Mouse (Mus musculus) brain, embryonic 18.5 days (tissue): ENCODE data around the gene Mylpf.
A peak's percentile ranks its signal among the peaks of the same experiment; 100 is the strongest.
"Not testable (repeated sequence)": the region's sequence is repeated elsewhere in the genome, so short reads cannot be mapped to it uniquely, and the experiment has no call there.

Source experiments
- DNase-seq: peaks from one replicate; pipeline ENCODE4 v3.0.0-alpha.2; 2012; ENCODE audit warnings: low read depth, low spot score

Mylpf gene

DNA sequence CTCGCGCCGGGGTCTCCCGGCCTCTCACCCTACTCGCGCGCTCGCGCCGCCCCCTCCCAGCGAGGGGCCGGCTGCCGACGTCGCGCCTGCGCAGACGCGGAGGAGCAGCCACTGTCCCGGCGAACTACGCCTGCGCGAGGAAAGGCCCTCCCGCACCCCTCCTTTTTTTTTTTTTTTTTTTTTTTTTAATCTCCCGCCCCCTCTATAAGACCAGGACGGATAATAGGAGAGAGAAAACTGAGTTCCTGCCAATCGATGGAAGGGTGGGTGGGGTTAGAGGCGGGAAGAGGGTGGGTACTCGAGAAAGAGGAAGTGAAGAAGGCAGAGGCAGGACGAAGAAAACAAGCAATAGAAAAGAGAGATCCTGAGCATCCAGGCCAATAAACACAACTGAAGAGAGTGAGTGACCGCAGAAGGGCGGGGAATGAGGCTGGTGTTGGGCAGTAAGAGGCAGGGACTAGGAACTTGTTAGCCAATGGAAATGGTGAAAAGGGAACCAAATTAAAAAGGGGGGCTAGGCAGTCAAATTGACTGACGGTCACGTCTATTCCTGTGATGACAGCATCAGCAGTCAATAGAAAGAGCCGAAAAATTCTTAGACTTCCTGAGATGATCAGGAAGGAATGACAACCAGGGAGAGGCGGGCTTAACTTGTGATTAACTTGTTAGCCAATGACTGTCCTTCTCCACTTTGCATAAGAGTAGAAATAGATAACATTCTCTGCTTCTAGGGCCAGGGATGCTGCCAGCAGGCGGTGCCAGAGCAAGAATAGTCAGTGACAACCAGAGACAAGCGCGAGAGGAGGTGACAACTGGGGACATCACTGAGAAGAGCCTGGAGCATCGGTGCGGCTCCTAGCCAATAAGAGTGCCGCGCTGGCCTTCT is at the start of gene Mylpf:
Gene Mylpf, plus strand, starts transcription at position 338 of the 886 bp plus-strand sequence.
- DNase-seq = peak; percentile 99

DNA sequence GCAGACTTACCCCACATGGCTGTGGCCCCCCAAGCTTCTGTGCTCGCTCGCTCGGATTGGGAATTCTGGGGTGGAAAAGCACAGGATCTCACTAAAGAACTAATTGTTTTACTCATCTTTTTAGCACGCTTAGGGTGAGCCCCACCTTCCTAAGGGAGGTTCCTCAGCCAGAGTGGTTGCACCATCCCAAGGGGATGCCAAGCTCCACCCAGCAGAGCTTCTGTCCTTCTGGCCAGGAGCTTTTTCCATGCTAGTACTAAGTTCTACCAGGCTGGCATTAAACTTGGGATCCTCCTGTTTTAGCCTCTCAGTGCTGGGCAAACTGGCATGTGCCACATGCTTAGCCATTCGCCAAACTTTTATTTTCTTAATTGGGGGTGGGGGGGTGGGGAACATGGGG is 46.1 kb upstream of the Mylpf start:
- no peak for DNase-seq

DNA sequence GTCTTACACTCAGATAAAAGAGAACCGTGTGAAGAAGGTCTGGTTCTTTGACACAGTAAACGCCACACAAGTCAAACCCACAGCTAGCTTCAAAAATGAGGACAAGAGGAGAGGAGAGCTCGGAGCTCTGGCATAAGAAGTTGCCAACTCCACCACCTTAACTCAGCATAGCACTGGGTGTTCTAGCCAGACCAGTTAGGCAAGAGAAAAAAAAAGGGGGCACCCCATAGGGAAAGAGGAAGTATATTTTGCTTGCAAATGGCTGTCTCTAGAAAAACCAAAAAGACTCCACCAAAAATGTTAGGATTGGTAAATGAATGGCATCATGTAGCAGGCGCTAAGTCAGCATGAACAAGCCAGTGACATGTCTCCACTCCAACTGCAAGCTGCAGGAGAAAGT is 44.7 kb upstream of the Mylpf start:
- DNase-seq = no peak

DNA sequence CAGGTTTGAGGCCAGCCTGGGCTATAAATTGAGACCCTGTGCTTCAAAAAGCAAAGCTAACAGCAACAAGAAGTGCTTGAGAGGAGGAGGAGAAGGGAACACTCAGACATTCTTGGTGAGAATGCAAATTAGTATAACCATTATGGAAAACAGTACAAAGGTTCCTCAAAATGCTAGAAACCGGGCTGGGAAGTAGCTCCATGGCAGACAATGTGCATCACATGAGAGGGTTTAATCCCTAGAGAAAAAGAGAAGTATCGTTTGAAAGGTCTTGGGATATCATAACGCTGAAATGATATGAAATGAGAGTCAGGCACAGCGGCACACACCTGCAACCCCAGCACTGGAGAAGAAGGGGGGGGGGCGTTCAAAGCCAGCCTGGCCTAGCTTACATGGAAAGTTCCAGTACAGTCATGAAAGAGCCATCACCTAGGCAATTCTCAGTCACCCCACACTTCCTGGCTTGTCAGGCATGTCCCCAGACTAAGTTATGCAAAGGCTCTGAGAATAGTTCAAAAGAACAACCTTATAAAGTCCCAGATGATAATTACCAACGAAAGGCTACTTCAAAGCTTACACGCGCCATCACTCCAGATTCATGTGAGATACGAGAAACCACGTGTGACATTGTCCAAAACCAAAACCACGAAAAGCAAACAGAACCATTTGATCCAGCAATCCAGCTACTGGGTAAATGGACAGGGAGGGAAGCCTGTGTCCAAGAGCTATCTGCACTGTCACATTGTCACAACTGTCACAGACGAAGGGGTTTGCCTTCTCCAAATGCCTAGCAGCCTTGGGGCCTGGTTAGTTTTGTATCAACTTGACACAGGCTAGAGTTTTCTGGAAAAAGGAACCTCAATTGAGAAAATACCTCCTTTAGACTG is 42.8 kb upstream of the Mylpf start:
- no peak for DNase-seq

DNA sequence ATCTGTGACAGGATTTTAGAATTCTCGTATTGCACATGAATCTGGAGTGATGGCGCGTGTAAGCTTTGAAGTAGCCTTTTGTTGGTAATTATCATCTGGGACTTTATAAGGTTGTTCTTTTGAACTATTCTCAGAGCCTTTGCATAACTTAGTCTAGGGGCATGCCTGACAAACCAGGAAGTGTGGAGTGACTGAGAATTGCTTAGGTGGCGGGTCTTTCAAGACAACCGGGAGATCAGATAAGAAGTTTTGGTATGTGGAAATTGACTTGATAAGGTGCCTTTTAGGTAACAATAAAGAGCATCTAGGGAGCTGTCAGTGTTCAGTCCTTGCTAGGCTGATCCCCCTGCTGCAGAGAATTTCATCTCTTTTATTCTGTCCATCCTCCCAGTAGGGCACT is 42.2 kb upstream of the Mylpf start:
- DNase-seq = no peak

DNA sequence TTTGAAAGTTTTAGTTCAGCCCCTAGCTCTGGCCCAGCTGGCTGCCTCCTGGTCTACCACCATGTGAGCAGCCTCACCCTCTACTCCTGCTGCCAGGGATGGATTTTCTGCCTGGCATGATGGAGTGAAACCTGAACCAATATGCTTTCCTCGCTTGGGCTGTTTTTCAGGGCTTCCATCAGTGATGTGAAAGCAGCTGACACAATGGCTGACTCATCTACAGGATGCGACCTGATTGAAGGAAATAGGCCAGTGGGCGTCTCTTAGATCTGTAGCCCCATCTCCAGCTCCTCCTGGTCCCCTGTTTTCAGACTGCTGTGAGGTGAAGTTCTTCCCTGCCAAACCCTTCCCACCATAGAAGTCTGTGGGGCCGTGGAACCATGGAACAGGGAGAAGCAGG is 31.8 kb upstream of the Mylpf start:
- no peak for DNase-seq

DNA sequence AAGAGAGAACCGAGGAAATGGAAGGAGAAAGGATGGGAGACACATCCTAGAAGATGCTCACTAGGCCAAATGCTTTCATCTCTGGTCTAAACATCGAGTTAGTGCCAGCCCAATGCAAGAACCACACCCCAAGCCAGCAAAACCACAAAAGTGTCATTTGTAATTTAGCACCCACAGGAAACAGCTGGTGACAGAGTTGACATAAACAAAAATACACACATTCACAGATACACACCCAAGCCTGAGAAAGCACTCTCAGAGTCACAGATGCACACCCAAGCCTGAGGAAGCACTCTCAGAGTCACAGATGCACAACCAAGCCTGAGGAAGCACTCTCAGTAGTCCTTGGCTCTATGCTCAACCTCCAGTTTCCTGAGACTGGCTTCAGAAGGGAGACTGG is 27.9 kb upstream of the Mylpf start:
- DNase-seq = no peak

DNA sequence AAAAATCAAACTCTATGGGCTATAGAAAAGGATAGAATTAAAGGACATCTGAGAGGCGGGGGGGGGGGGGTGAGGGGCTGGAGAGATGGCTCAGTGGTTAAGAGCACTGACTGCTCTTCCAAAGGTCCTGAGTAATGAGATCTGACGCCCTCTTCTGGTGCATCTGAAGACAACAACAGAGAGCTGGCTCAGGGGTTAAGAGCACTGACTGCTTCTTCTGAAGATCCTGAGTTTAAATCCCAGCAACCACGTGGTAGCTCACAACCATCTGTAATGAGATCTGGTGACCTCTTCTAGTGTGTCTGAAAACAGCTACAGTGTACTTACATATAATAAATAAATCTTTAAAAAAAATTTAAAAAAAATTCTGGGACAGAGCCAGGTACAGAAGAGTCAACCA is 27.0 kb upstream of the Mylpf start:
- DNase-seq = not testable (repeated sequence)

DNA sequence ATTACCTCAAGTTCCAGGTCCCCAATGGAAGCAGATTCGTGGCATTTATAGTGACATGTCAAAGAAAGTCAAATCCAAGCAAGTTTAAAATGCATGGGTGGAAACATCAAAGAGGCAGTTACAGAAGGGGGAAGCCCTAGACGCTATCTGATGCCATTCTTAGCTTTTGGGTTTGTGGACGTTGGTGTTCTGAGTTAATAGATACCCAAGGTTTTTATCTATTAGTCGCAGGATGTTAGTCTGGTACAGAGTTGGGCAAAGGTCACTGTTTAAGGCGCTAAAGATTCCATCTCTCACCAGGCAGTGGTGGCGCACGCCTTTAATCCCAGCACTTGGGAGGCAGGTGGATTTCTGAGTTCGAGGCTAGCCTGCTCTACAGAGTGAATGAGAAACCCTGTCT is 25.3 kb upstream of the Mylpf start:
- DNase-seq = no peak

DNA sequence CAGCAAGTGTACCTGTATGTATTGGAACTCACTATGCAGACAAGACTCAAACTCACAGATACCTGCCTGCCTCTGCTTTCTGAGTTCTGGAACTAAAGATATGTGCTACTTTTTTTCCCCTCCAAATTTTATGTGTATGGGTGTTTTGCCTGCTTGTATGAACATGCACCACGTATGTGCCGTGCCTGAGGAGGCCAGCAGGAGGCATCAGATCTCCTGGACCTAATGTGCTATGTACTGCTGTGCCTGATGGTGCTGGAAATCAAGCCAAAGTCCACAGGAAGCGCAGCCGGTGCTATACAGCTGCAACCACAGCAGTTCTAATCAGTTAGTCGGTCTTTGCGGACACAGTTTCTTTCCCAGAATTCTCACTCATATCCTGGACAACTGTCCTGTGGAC is 24.9 kb upstream of the Mylpf start:
- no peak for DNase-seq

DNA sequence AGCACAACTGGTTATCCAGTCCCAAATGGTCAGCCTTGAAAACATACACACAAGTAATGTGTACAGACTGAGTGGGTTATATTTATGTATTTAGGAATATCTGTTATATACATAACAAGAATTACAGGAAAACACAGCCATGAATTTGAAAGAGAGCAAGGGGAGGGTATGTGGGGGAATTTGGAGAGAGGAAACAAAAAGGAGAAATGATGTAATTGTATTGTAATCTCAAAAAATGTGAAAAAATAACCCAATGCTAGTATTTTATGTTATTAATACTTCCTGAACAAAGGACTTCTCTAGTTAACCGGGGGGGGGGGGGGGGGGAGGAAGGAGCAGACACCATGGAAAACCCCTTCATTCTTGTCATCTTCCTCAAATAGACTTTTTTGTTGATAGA is 24.0 kb upstream of the Mylpf start:
- no peak for DNase-seq

DNA sequence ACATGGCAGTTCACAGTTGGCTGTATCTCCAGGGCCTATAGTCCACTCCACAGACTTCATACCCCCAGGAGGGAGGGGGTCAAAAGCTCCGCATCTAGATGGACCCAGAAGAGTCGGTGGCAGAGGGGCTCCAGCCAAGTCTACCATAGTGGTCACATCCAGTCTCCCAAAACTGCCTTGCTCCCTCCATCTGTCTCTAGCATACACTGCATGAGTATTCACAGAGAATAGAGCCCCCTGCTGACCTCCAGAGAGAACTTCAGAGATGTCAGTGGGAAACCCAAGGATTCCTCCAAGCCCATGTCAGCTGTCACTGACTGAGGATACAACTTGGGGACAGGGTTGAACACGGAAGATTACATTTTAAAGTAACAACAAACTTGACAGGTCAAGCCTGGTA is 23.1 kb upstream of the Mylpf start:
- no peak for DNase-seq

DNA sequence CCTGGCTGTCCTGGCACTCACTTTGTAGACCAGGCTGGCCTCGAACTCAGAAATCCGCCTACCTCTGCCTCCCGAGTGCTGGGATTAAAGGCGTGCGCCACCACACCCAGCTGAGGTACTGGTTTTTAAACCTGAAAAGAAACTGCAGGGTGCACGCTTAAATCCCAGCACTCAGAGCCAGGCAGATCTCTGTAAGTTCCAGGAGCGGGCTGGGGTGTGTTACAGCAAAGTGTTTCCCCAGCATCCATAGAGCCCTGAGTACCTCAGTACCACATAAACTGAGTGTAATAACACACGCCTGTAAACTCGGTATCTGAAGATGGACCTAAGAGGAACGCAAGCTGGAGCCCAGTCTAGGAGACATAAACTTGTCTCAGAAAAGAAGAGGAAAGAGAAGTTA is 21.3 kb upstream of the Mylpf start:
- no peak for DNase-seq

DNA sequence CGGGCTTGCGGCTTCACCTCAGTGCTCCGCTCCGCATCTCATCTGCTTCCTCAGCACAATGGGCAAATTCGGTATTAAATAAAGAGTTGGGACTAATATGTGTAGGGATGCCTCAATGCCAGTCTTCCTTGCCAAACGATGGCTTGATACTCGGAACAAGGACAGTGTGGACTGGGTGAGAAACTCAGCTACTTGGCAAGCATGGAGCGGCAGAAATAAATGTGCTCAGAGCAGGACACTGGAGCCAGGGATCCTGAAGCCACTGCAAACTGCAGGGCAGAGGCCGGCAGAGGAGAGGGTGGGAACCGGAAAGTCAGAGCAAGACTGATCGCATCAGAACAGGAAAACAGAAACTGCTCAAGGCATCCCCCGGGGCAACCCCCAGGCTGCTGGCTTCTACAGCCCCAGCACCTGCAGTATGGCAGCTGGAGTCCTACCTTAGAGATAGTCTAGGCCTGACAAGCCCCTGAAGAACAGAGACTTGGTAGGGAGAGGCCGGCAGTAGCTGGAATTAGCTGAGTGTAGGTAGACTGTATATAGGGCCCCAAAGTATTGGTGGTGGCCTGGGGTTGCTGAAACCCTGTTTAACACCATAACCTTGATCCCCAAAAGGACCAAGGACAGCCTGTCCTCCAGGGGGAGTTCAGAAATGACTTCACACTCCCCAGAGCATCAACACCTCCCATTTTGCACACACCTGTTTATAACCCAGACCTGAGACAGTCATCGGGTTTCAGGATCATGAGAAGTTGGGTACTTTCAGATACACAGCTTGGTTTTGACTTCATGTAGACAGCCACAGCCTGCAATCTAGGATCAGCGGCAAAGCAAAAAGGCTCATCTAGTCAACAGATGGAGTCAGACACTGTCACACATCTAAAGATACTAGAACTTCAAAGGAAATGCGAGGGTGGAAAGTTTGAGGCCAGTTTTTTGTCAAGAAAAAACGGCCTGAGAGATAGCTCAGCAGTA is 20.1 kb upstream of the Mylpf start:
- no peak for DNase-seq

DNA sequence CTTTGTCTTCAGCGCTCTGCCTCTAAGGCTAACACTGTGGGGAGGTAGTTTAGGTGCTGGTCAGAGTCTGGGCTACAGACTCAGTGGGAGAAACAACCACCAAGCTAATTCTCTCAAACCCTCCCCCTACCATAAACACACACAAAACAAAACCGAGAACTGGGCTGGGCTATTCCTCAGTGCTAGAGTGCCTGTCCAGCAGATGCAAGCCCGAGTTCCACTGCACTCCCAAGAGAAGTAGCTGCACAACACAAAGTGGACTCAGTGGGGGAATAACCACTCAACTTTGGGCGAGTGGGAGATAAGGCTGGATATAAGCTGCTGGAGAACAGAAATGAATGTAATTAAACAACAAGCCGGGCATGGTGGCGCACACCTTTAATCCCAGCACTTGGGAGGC is 18.0 kb upstream of the Mylpf start:
- DNase-seq = no peak

DNA sequence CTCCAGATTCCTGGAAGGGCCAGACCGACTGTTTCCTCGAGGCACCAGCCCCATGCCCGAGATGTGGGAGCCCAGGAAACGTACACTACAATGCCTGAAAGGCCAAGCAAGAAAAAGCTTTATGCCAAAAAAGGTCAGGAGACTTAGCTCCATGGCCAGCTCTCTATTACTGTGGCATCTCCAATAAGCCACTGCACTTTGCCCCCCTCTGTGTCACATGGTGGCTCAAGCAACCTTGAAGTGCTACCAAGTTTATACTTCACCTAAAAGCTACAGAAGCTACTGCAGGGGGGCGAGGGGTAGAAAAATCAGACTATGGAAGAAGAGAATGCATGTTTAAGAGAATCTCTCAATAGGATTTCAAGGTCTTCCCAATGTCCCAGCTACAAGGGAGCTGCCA is 15.7 kb upstream of the Mylpf start:
- DNase-seq = no peak

DNA sequence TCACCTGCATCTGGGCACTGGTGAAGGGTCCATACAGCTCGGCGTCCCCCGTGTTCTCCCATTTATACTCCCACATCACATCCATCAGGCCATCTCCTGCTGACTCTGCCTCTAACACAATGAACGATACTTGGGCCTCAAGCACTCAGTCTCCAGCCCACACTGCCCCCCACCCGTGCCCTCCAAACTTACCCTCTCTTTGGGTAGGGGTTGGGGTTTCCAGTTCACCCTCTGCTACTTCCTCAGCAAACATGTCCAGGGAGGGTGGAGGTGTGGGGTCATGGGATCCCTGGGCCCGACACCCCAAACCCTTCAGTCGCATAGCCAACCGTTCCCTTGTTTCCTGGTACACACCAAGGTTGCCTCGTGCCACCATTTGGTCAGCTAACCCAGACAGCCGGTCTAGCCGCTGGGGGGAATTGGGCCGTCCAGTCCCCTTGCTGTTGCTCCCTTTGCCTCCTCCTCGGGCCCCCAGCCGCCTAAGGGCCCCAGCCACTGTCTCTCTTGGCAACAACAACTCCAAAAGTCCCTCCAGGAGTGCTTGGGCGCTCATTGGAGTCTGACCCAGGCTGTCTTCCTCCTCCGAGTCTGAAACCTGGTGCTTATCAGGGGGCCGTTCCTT is 14.6 kb upstream of the Mylpf start:
- no peak for DNase-seq

DNA sequence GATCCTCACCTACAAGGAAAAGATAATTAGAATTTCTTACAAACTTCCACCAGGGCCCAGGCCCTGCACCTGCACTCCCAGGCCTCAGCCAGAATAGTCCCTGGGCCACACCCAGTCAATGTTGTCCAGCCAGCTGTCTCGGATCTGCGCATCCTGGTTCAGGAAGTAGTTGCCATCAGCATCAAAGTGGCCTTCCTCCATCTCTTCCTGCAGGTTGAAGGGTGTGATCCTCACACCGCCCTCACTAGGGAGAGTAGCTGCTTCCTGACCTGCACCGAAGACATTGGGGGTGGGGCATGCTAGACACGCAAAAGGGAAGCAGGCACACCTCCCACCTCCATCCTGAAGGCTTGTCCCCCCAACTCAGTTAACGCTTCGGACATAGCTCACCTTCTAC is 14.1 kb upstream of the Mylpf start:
- no peak for DNase-seq

DNA sequence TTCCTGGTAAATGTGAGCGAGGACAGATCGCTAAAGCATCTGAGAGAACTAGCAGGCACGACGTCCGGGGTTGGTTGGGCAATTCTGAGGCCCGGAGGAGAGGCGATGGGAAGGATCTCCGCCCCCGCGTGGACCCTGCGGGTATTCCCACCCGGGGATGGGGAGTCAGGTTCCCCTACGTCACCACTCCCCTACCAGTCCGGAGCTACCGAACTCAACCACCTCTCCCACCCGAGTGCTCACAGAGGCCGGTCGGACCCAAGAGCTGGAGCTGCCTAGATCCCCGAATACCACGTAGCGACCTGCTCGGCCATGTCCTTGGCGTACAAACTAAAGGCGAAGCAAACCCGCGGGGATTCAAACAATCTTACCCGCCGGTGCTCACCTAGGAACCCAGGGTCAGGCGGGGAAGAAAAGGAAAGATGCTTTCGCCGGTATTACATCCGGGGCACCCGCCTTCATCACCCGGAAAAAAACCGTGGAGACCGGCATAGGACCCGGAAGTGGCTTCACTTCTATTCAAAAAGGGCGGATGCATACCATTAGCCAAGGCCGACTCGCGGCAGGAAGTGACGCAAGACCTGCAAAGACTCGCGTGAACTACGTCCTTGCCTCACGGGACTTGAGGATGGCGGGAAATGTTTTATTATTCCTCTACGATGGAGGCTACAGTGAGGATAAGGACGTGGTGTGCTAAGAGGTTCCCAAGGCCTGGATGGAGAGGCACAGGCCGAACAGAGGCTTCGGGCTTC is 13.0 kb upstream of the Mylpf start, which contains the start of gene Cd2bp2:
Gene Cd2bp2, minus strand, starts transcription at position 507 of the 752 bp plus-strand sequence.
- DNase-seq = peak; percentile 97

DNA sequence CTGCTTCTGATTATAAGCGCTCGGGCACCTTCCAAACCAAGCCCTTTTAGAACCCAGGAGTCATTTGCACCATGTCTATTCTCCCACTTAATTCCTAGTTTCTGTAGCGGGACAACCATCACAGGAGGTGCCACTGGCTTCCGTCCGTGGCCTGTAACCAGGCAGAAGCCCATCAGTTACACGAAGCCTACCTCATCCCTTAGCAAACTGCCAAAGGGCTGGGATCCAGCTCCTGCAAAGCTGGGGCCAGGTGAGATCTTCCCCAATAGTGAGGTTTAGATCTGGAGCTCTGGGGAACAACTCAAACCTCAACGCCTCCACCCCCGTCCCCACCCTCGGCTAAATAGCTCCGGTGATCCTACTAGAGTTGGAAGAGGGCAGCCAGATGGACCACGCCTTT is 12.2 kb upstream of the Mylpf start:
- DNase-seq = no peak
